Mouse (Mus musculus) intestine, postnatal 0 days (tissue): ENCODE data around the gene Arpc2. TPM values are rescaled to one million over a fixed set of nuclear protein-coding genes. Genes with fewer than 3 reads are reported as not detected.

Source experiments
- ATAC-seq: fragments of 200-750 bp; cut with Nextera tagmentation; 2 replicates; pipeline ENCODE4 v1.8.0; 2017; ENCODE audit warnings: mild to moderate bottlenecking, moderate TSS enrichment, moderate library complexity
- H3K27ac ChIP-seq: fragments of 300-500 bp; sonication (generic); 2 replicates; pipeline ENCODE4 v1.5.1; 2014; ENCODE audit warnings: mild to moderate bottlenecking, low read depth, low read length, moderate library complexity
- H3K27me3 ChIP-seq: fragments of 300-500 bp; sonication (generic); replicated peaks from 2 replicates; pipeline ENCODE4 v1.6.1; 2014; ENCODE audit warnings: low read length, mixed read lengths; ENCODE audit not compliant: control insufficient read depth, insufficient read depth
- H3K36me3 ChIP-seq: fragments of 300-500 bp; sonication (generic); 2 replicates; pipeline ENCODE4 v1.6.1; 2014; ENCODE audit warnings: mild to moderate bottlenecking, moderate library complexity; ENCODE audit not compliant: control insufficient read depth, insufficient read depth
- H3K4me1 ChIP-seq: fragments of 300-500 bp; sonication (generic); replicated peaks from 2 replicates; pipeline ENCODE4 v1.6.1; 2014; ENCODE audit warnings: antibody characterized with exemption, low read length, mixed read lengths; ENCODE audit not compliant: control insufficient read depth, insufficient read depth
- H3K4me2 ChIP-seq: fragments of 300-500 bp; sonication (generic); replicated peaks from 2 replicates; pipeline ENCODE4 v1.6.1; 2014; ENCODE audit warnings: low read depth, mild to moderate bottlenecking, moderate library complexity
- H3K4me3 ChIP-seq: fragments of 300-500 bp; sonication (generic); 2 replicates; pipeline ENCODE4 v1.5.1; 2014; ENCODE audit warnings: low read depth, low read length
- H3K9ac ChIP-seq: fragments of 300-500 bp; sonication (generic); 2 replicates; pipeline ENCODE4 v1.6.1; 2014; ENCODE audit warnings: mild to moderate bottlenecking, low read depth, low read length
- H3K9me3 ChIP-seq: fragments of 300-500 bp; sonication (generic); 2 replicates; pipeline ENCODE4 v1.6.1; 2016; ENCODE audit warnings: mixed run types; ENCODE audit not compliant: control insufficient read depth
- CTCF ChIP-seq: sonication (generic); IDR thresholded peaks from 2 replicates; pipeline ENCODE4 v1.5.1; 2016; ENCODE audit warnings: low read depth, mild to moderate bottlenecking, control low read depth, antibody characterized with exemption, moderate library complexity
- WGBS: fragments of 180-500 bp; shearing (Covaris S2); extraction: QIAGEN DNeasy Blood & Tissue Kit; methylation state at CpG from one replicate; pipeline ENCODE4 v1.1.7; 2014; 5-methylcytosine and 5-hydroxymethylcytosine counted together
- polyA plus RNA-seq: library from polyadenylated mRNA; unstranded; fragments of >200 nt; fragmentation: Nextera tagmentation; extraction: Ambion mirVana; gene quantifications from 2 replicates; pipeline ENCODE4 v1.2.1, GENCODE M21; 2015

Gene Arpc2
- polyA plus RNA-seq, 1 experiment from 2014 or later, result 529 TPM

DNA sequence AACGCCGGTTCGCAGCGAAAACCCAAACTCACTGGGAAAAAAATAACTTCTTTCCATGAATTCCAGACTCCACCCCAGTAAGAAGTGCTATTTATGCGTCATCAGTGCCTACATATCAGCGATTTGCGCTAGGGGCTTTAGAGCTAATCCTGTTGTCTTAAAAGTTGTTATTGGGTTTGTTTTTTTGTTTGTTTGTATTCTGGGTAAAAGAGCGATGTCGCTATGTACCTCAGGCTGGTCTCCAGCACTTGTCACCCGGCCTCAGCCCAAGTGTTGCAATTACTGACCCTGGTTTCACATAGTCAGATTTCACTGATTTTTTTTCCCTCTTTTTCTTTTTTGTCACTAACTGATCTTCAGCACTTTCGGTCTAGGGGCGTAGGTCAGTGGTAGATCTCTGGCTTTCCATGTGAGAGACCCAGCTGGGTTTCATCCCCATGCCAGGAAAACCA lies 68.5 kb downstream of the Arpc2 start:
- Histone ChIP-seq H3K9ac (peak overlapping the region; percentile 87), H3K27me3 (no peaks in the 10 kb centered on the region), H3K36me3 (no peaks in the 10 kb centered on the region), H3K9me3 (no peaks in the 10 kb centered on the region), H3K27ac (peak overlapping the region; percentile 94), H3K4me2 (peak overlapping the region; percentile 87), H3K4me1 (peaks cover 21% of the 10 kb centered on the region), H3K4me3 (peak overlapping the region; percentile 66)
- 3% methylated on average over 12 of the region's 12 CpGs for WGBS
- TF ChIP-seq CTCF, result no peak
- no peak for ATAC-seq

DNA sequence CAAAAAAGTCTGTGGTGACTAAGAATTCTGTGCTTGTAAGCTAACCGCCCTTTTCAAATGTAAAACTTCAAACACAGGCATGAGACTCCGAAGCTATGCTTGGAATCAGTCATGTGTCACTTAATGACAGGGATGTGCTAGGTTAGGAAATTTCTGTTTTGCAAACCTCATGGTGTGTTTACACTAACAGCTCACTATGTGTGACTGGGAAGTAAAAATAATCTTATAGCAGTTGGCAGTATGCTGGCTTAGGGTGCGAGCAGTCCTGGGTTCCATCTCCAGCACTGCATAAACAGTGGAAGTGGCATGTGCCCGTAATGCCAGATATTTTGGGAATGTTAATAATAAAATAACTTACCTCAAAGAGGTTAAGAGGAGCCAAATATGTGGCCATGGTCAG lies 69.1 kb downstream of the Arpc2 start:
- Histone ChIP-seq H3K4me2 (no peak overlapping the region), H3K36me3 (no peaks in the 10 kb centered on the region), H3K4me3 (no peak overlapping the region), H3K4me1 (peaks cover 24% of the 10 kb centered on the region), H3K27ac (peak overlapping the region; percentile 94; the same call in 1 of the 2 replicates), H3K9ac (no peak overlapping the region), H3K9me3 (no peaks in the 10 kb centered on the region), H3K27me3 (no peaks in the 10 kb centered on the region)
- 61% methylated on average over 4 of the region's 4 CpGs for WGBS
- no peak for ATAC-seq
- TF ChIP-seq CTCF, result no peak

DNA sequence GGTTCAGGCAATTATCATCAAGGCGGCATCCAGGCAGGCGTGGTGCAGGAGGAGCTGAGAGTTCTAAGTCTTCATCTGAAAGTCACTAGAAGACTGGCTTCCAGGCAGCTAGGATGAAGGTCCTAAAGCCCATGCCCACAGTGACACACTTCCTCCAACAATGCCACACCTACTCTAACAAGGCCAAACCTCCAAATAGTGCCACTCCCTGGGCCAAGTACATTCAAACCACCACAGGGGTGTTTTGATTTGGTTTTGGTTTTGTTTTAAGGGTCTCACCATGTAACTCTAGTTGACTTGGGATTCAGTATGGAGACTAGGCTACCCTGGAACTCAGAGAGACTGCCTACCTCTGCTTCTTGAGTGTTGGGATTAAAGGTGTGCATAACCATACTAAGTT lies 69.6 kb downstream of the Arpc2 start, which contains the start of gene Tmbim1:
Tmbim1 (minus strand) TSS at position 101 of the 400 bp plus-strand sequence.
- Histone ChIP-seq H3K9ac (peak within 1 kb of the TSS; percentile 87; the same call in 1 of the 2 replicates), H3K4me2 (peak within 1 kb of the TSS; percentile 87), H3K4me3 (peak within 1 kb of the TSS; percentile 66), H3K27me3 (no peaks in the 10 kb centered on the region), H3K4me1 (peaks cover 23% of the 10 kb centered on the region), H3K9me3 (no peaks in the 10 kb centered on the region), H3K36me3 (no peaks in the 10 kb centered on the region), H3K27ac (peak within 1 kb of the TSS; percentile 94)
- ATAC-seq, result no peak
- 69% methylated on average over 2 of the region's 2 CpGs for WGBS
- no peak for TF ChIP-seq CTCF

DNA sequence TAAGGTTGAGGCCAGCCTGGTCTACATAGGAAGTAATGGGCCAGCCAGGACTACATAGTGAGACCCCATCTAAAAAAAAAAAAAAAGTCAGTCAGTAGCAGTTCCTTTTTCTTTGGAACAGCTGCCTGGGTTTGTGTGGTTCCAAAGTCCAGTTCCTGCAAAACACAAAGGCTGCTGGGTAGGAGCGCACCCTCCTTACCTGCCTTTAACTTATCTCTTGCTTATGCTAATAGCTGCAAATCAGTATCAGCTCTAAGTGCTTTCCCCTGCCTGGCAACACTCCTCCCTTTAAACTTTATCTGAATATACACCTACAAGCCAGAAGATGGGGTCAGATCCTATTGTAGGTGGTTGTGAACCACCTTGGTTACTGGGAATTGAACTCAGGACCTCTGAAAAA lies 71.3 kb downstream of the Arpc2 start:
- ATAC-seq, result peak; percentile 69
- TF ChIP-seq CTCF, result 0 out of 2 replicates have a peak, but pooled peaks have one; percentile 21
- no peak overlapping the region for H3K4me3 ChIP-seq
- H3K9ac ChIP-seq, result no peak overlapping the region
- no peaks in the 10 kb centered on the region for H3K9me3 ChIP-seq
- H3K4me2 ChIP-seq, result no peak overlapping the region
- peak overlapping the region; percentile 21; the same call in 1 of the 2 replicates for H3K27ac ChIP-seq
- no peaks in the 10 kb centered on the region for H3K27me3 ChIP-seq
- H3K36me3 ChIP-seq, result no peaks in the 10 kb centered on the region
- 38% methylated on average over 1 of the region's 1 CpGs for WGBS
- peaks cover 10% of the 10 kb centered on the region for H3K4me1 ChIP-seq

DNA sequence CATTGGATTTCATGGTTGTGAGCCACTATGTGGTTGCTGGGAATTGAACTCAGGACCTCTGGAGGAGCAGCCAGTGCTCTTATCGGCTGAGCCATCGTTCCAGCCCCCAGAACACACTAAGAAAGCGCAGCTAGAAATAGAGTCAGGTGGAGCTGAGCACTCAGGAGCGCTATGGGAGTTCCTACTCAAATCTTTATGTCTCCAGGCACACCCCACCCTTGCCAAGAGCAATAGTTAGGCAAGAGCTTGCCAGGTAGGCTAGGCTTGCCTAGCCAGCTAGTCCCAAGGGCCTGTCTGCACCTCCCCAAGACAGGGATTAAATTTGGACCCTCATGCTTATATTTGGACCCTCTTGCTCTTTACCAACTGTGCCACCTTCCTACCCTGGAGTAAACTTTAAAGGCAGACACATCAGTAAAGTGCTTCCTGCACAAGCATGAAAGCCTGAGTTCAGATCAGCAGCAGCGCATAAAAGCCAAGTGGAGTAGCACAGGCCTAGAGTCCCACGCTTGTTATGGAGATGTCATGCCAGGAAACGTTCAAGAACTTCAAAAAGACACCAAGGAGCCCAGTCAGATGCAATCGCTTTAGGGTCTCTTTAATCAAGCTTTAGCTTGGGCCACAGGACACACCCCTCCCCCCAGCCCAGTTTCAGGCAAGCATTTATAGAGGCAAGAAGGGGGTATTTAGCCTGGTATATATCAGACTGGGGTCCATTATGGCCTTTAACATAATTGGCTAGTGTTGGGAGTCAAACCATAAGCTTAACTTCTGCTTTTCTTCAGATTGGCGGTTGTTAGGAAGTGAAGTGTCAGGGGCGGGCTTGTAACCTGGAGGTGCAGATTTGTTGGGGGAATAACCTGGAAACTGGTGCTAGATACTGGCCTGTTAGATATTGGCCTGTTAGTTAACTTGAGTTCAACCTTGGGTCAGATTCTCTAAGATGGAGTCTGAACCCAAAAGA lies 72.4 kb downstream of the Arpc2 start:
- WGBS, result 75% methylated on average over 10 of the region's 10 CpGs
- H3K27ac ChIP-seq, result no peak overlapping the region
- no peak overlapping the region for H3K4me2 ChIP-seq
- TF ChIP-seq CTCF, result no peak
- H3K36me3 ChIP-seq, result no peaks in the 10 kb centered on the region
- ATAC-seq, result no peak
- no peaks in the 10 kb centered on the region for H3K9me3 ChIP-seq
- H3K4me1 ChIP-seq, result 0 out of 2 replicates have a peak, but pooled peaks cover 3% of the 10 kb centered on the region
- no peak overlapping the region for H3K9ac ChIP-seq
- H3K27me3 ChIP-seq, result no peaks in the 10 kb centered on the region
- no peak overlapping the region for H3K4me3 ChIP-seq

DNA sequence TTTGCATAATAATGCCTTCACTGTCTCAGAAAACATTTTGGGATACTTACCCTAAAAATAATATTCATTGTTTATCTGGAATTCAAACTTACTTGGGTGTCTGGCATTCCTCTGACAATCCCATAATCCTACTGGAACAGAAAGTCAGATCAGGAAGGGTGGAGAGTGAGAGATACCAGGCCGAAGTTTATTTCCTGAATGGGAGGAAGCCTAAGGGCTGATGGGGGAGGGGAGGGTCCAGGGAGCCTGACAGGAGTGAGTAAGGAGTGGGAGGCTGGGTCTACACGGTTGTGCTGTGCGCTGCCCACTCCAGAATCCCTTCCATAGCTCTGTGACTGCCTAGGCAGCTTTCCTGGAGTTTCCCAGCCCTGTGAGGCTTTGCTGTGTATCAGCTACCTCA lies 73.9 kb downstream of the Arpc2 start:
- TF ChIP-seq CTCF, result no peak
- Histone ChIP-seq H3K4me1 (0 out of 2 replicates have a peak, but pooled peaks cover 3% of the 10 kb centered on the region), H3K9ac (no peak overlapping the region), H3K4me3 (no peak overlapping the region), H3K9me3 (no peaks in the 10 kb centered on the region), H3K36me3 (no peaks in the 10 kb centered on the region), H3K27me3 (no peaks in the 10 kb centered on the region), H3K4me2 (no peak overlapping the region), H3K27ac (no peak overlapping the region)
- WGBS, result 18% methylated on average over 3 of the region's 3 CpGs
- no peak for ATAC-seq
